Mouse (Mus musculus): ENCODE results near the gene Rpl31.

- TF ChIP-seq CTCF (conservative IDR thresholded peaks at IDR 0.05; ENCODE audit: low read length) (no peak), POU5F1 (IDR thresholded peaks at IDR 0.05; ENCODE audit: borderline replicate concordance, low read length) (no peak), NANOG (IDR thresholded peaks at IDR 0.05; ENCODE audit: borderline replicate concordance, low read length) (no peak)
Observed at GRCm38 (mm10) chr1:39338831-39339230, 28.8 kb upstream of the Rpl31 start.
